Mouse (Mus musculus) left cerebral cortex, adult 2 months (tissue): ENCODE data around the gene Pitpnm1. TPM values are rescaled to one million over a fixed set of nuclear protein-coding genes. Genes with fewer than 3 reads are reported as not detected.
"Not testable (repeated sequence)": the region's sequence is repeated elsewhere in the genome, so short reads cannot be mapped to it uniquely, and the experiment has no call there.

Experiments
- DNase-seq, 2 experiments: peaks; one replicate each; pipeline ENCODE4 v3.0.0; 2021 to 2022; ENCODE audit warnings: low spot score in 2 of 2, mixed read lengths in 1 of 2; ENCODE audit errors: extremely low spot score in 1 of 2
- H3K27ac ChIP-seq: fragments of 200-600 bp; 2 replicates; pipeline ENCODE4 v1.8.1; 2022
- H3K4me3 ChIP-seq: fragments of 200-600 bp; 2 replicates; pipeline ENCODE4 v1.8.1; 2022
- CTCF ChIP-seq: fragments of 200-600 bp; IDR thresholded peaks from 2 replicates; pipeline ENCODE4 v1.8.1; 2022; ENCODE audit warnings: antibody characterized with exemption, mild to moderate bottlenecking, moderate library complexity
- intact Hi-C: fragments of 180-260 bp; cut with DNase I; formaldehyde crosslinking; loops from one replicate; pipeline ENCODE4 v1.15.1; 2025
- total RNA-seq, 2 experiments: library from RNA; stranded (reverse); gene quantifications; 2 replicates each; pipeline ENCODE4 v1.2.3; 2021

The Pitpnm1 gene
- total RNA-seq, 2 experiments from 2014 or later, result 217 to 229 TPM

GRCm38 (mm10) chr19:4113806-4114230, 14.0 kb downstream of the Pitpnm1 start:
- intact Hi-C loops, result no loop called here
- Histone ChIP-seq H3K4me3 (no peak overlapping the region), H3K27ac (peak overlapping the region; percentile 69)
- no peak for DNase-seq
- TF ChIP-seq CTCF, result no peak

GRCm38 (mm10) chr19:4114551-4114950, 14.8 kb downstream of the Pitpnm1 start:
- no peak for DNase-seq
- no peak for TF ChIP-seq CTCF
- intact Hi-C loops, result no loop called here
- Histone ChIP-seq H3K4me3 (no peak overlapping the region), H3K27ac (no peak overlapping the region)

DNA sequence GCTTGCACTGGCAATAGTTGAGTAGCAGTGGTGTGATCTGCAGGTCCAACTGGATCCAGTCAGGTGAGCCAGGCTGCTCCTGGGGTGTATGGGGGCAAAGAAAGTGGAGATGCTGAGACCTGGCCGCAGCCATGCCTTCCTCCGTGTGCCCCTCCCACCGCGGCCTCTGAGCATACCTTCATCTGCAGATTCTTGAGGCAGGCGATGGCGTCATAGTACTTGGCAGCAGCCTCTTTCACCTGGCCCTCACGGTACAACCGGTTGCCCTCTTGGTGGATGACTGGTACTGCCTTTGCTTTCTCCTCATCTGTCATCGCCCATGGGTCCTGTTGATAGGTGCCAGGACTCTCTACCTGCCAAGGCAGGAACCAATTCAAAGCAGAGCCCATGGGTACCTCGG, 15.3 kb downstream of the Pitpnm1 start:
- TF ChIP-seq CTCF, result no peak
- DNase-seq, result no peak

DNA sequence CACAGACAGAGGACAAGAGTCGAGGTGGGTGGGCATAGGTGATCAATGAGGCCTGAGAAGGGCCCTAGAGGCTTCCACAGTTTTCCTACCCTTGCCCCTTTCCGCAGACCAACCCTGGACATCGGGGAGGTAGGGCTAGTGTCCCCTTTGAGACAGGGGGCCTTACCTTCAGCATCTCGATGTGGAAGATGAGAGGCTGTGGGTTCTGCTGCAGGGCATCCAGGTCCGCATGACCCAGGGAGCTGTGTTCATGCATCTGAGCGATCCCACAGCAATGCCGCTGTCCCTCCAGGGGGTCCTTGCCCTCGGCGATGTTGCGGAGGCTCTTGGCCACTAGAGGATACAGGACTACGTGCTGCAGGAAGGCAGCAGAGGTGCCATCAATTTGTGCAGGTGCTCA, 16.0 kb downstream of the Pitpnm1 start:
- intact Hi-C loops, result no loop called here
- TF ChIP-seq CTCF, result no peak
- Histone ChIP-seq H3K27ac (no peak overlapping the region), H3K4me3 (no peak overlapping the region)
- no peak for DNase-seq

More for the DNA sequence above, 15.3 kb downstream of the Pitpnm1 start:
- H3K27ac ChIP-seq, result no peak overlapping the region
- intact Hi-C loops, result no loop called here
- H3K4me3 ChIP-seq, result no peak overlapping the region

- Histone ChIP-seq H3K4me3 (no peak overlapping the region), H3K27ac (no peak overlapping the region)
- no peak for TF ChIP-seq CTCF
- intact Hi-C loops, result no loop called here
- DNase-seq, result no peak
Measured at GRCm38 (mm10) chr19:4117006-4117405, 17.2 kb downstream of the Pitpnm1 start.

GRCm38 (mm10) chr19:4118350-4118749, 18.6 kb downstream of the Pitpnm1 start:
- TF ChIP-seq CTCF, result no peak
- DNase-seq, result no peak
- no peak overlapping the region for H3K4me3 ChIP-seq
- intact Hi-C loops, result no loop called here
- peak overlapping the region; percentile 64 for H3K27ac ChIP-seq

DNA sequence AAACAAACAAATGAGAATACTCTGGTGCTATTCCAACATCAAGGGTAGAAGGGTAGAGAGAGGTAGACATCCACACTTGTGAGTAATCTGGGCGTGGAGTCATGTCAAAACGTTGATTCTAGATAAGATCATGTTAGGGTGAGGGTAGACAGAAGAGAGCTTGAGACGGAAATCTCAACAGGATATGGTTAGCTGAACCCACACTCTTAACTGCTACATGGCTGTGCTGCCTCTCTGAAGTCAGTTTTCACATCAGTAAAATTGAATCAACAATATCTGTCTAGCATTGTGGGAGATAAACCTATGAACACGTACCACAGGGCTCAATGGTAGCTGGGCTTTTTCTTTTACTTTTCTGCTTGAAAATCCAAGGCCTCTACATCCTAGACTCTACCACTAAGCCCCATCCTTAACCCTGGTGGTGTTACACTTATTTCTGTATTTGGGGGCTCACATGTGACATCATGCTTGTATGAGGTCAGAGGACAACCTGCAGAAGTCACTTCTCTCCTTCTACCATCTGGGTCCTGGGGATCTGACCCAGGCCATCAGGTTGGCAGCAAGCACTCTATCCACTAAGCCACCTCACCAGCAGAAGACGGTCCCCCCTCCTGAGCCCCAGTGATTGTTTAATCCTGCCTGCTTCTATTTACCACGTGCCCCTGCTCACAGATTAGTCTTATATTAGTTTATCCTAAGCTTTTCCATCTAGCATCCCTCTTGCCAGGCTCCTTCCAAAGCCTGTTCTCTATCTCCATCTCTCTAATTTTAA, 20.1 kb downstream of the Pitpnm1 start:
- TF ChIP-seq CTCF, result no peak
- DNase-seq, result no peak
- intact Hi-C loops, result no loop called here
- H3K27ac ChIP-seq, result no peak overlapping the region; the same call in 1 of the 2 replicates
- no peak overlapping the region; the same call in 1 of the 2 replicates for H3K4me3 ChIP-seq

DNA sequence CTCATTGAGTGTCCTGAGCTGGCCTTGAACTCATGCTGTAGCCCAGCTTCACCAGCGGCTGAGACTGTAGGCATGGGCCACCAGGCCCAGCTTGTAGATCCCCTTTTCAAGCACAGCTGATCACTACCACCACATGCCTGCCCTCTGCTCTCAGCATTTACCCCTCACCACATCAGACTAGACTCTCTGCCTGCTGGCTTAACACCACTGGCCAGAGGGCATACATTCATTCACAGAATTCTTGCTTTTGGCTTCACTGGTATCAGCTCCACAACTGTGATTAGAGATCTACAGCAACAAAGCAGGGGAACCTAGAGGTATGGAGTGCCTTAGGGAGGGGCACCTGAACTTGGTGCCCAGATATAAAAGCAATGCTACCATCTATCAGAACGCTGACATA, 20.7 kb downstream of the Pitpnm1 start:
- intact Hi-C loops, result no loop called here
- peak overlapping the region; percentile 55 for H3K4me3 ChIP-seq
- H3K27ac ChIP-seq, result peak overlapping the region; percentile 97; the same call in 1 of the 2 replicates
- TF ChIP-seq CTCF, result no peak
- no peak for DNase-seq

DNA sequence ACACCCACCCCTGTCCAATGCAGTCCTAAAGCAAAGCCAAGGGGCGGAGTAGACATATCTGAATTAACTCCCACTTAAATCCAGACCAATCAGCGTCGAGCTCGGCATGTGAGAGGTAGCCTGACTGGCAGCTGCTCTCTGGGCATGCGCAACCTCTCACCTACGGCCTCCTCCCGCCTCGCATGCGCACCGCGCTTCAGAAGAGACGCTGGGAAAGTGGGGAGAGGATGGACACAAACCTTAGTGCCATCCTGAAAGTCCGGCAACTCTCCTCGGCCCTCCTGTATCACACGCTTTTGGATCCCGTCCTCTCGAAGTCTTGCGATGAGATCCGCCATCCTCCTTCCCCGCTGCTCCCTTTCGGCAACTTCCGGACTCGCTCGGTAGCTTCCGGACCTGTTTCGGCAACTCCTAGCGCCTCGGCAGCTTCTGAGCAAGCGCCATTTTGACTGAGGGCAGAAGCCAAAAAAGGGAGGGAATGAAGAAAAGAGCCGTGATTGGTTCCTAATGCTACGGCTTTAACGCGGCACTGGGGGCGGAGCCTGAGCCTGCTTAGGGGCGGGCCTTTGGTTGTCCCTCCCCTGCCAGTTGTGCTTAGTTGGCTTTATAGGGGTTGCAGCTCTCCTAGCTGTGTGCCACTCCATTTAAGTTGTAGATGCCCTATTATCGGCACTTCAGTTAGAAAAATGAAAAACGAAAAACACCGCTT, 21.5 kb downstream of the Pitpnm1 start:
- H3K4me3 ChIP-seq, result peak overlapping the region; percentile 55
- TF ChIP-seq CTCF, result no peak
- peak overlapping the region; percentile 97 for H3K27ac ChIP-seq
- intact Hi-C loops, result no loop called here
- peak; percentile 96 for DNase-seq

- H3K4me3 ChIP-seq, DNase-seq, intact Hi-C loops: not testable (repeated sequence)
- H3K27ac ChIP-seq, result peak overlapping the region; percentile 34; the same call in 1 of the 2 replicates
Measured at GRCm38 (mm10) chr19:4121896-4122295, 22.1 kb downstream of the Pitpnm1 start.

- no peak for DNase-seq
- no peak overlapping the region; the same call in 1 of the 2 replicates for H3K27ac ChIP-seq
- no peak for TF ChIP-seq CTCF
- no peak overlapping the region for H3K4me3 ChIP-seq
- intact Hi-C loops, result no loop called here
Measured at GRCm38 (mm10) chr19:4122411-4123370, 22.9 kb downstream of the Pitpnm1 start.
